Mouse (Mus musculus) hindbrain, embryonic 13.5 days (tissue): Measurements from ENCODE around the gene Olfr1112. TPM values are rescaled to one million over a fixed set of nuclear protein-coding genes. Genes with fewer than 3 reads are reported as not detected.
"Not testable (repeated sequence)": the region's sequence is repeated elsewhere in the genome, so short reads cannot be mapped to it uniquely, and the experiment has no call there.

Experiments used
- ATAC-seq: fragments of 200-750 bp; cut with Nextera tagmentation; 2 replicates; pipeline ENCODE4 v1.8.0; 2017; ENCODE audit warnings: moderate TSS enrichment; ENCODE audit not compliant: low FRiP score
- H3K27ac ChIP-seq: fragments of 300-500 bp; sonication (generic); 2 replicates; pipeline ENCODE4 v1.5.1; 2015; ENCODE audit warnings: inconsistent platforms, mild to moderate bottlenecking, moderate library complexity
- H3K27me3 ChIP-seq: fragments of 300-500 bp; sonication (generic); 2 replicates; pipeline ENCODE4 v1.6.1; 2015; ENCODE audit warnings: mild to moderate bottlenecking, inconsistent platforms
- H3K36me3 ChIP-seq: fragments of 300-500 bp; sonication (generic); 2 replicates; pipeline ENCODE4 v1.6.1; 2015; ENCODE audit warnings: mild to moderate bottlenecking, inconsistent platforms
- H3K4me1 ChIP-seq: fragments of 300-500 bp; sonication (generic); replicated peaks from 2 replicates; pipeline ENCODE4 v1.6.1; 2015; ENCODE audit warnings: inconsistent platforms
- H3K4me2 ChIP-seq: fragments of 300-500 bp; sonication (generic); 2 replicates; pipeline ENCODE4 v1.6.1; 2015; ENCODE audit warnings: inconsistent platforms, mild to moderate bottlenecking, moderate library complexity
- H3K4me3 ChIP-seq: fragments of 300-500 bp; sonication (generic); 2 replicates; pipeline ENCODE4 v1.5.1; 2015; ENCODE audit warnings: mild to moderate bottlenecking, inconsistent platforms
- H3K9ac ChIP-seq: fragments of 300-500 bp; sonication (generic); 2 replicates; pipeline ENCODE4 v1.6.1; 2015; ENCODE audit warnings: mild to moderate bottlenecking, inconsistent platforms
- H3K9me3 ChIP-seq: fragments of 300-500 bp; sonication (generic); 2 replicates; pipeline ENCODE4 v1.6.1; 2016; ENCODE audit warnings: inconsistent platforms
- WGBS: fragments of 180-500 bp; shearing (Covaris S2); methylation state at CpG from one replicate; pipeline ENCODE4 v1.1.7; 2015; 5-methylcytosine and 5-hydroxymethylcytosine counted together
- polyA plus RNA-seq: library from polyadenylated mRNA; unstranded; fragments of >200 nt; fragmentation: Nextera tagmentation; extraction: Ambion mirVana; gene quantifications from 2 replicates; pipeline ENCODE4 v1.2.1, GENCODE M21; 2015

The Olfr1112 gene
- not detected in 2 replicates for polyA plus RNA-seq

DNA sequence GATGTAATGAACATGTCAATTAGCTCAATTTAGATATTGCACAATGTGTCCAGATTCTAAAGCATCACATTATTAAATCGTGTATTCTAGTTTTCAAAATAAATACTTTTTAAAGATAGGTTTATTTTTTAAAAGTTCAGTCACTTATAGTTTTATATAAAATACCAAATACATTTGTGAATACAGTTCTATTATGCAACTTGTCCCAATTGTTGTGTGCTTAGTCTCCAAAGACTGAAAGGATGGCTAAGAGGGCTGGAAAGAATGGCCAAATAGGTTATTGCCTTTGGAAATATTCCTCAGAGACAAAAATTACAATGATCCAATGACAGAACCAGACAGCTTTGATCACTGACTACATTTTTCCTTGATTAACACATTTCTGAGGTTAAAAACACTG is at the start of gene Olfr1112:
TSS of gene Olfr1112 (plus strand) at position 301 of the 400 bp plus-strand sequence.
- Histone ChIP-seq H3K9ac (no peak within 1 kb of the TSS), H3K27ac (no peak within 1 kb of the TSS), H3K36me3 (no peaks in the 10 kb centered on the region), H3K4me3 (no peak within 1 kb of the TSS), H3K4me1 (no peaks in the 10 kb centered on the region), H3K9me3 (no peaks in the 10 kb centered on the region), H3K4me2 (no peak within 1 kb of the TSS), H3K27me3 (no peaks in the 10 kb centered on the region)
- no peak for ATAC-seq
- WGBS = 87% methylated on average over 1 of the region's 1 CpGs

GRCm38 (mm10) chr2:87140200-87140599 is 47.4 kb upstream of the Olfr1112 start, which contains the start of gene Olfr1110:
Gene Olfr1110 (minus strand): TSS chr2:87140300.
- 92% methylated on average over 1 of the region's 1 CpGs for WGBS
- H3K4me1 ChIP-seq = no peaks in the 10 kb centered on the region
- no peaks in the 10 kb centered on the region for H3K36me3 ChIP-seq
- no peaks in the 10 kb centered on the region for H3K27me3 ChIP-seq
- no peak within 1 kb of the TSS for H3K4me3 ChIP-seq
- H3K4me2 ChIP-seq = no peak within 1 kb of the TSS
- ATAC-seq = no peak
- no peak within 1 kb of the TSS for H3K27ac ChIP-seq
- H3K9me3 ChIP-seq = no peaks in the 10 kb centered on the region
- no peak within 1 kb of the TSS for H3K9ac ChIP-seq

GRCm38 (mm10) chr2:87152524-87152923 is 35.1 kb upstream of the Olfr1112 start, which contains the start of gene Olfr1111:
Gene Olfr1111 (minus strand): TSS chr2:87152624.
- Histone ChIP-seq H3K27ac (no peak within 1 kb of the TSS), H3K4me1 (no peaks in the 10 kb centered on the region), H3K4me2 (no peak within 1 kb of the TSS), H3K9ac (no peak within 1 kb of the TSS), H3K9me3 (no peaks in the 10 kb centered on the region), H3K27me3 (no peaks in the 10 kb centered on the region), H3K36me3 (no peaks in the 10 kb centered on the region), H3K4me3 (no peak within 1 kb of the TSS)
- ATAC-seq = no peak

DNA sequence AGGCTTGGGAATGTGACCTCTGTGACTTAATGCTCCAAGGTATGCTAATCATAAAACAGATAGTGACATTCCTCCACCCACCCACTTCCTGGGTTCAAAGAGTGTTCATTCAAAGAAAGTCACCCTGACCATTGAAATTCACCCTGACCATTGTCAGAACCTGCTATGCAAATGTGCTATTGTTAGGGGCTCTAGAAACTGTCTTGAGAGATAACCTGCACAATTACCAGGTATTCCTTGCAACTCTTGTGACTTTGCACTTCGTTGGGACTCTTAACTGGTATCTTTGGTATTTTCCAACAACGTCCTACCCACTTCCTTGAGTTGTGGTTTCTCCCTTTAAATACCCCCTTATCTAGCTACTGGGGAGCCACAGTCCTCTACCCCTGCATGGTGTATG is 19.9 kb upstream of the Olfr1112 start:
- H3K9me3 ChIP-seq = not testable (repeated sequence)
- 88% methylated on average over 2 of the region's 2 CpGs for WGBS

GRCm38 (mm10) chr2:87208670-87209069 is 21.1 kb downstream of the Olfr1112 start, which contains the start of gene Olfr1113:
Gene Olfr1113 (plus strand): TSS chr2:87208970.
- Histone ChIP-seq H3K27me3 (no peaks in the 10 kb centered on the region), H3K4me1 (no peaks in the 10 kb centered on the region), H3K9me3 (no peaks in the 10 kb centered on the region), H3K36me3 (no peaks in the 10 kb centered on the region), H3K4me2 (no peak within 1 kb of the TSS), H3K27ac (no peak within 1 kb of the TSS), H3K4me3 (no peak within 1 kb of the TSS), H3K9ac (no peak within 1 kb of the TSS)
- ATAC-seq = no peak
- WGBS = 89% methylated on average over 2 of the region's 2 CpGs

More for the DNA sequence above, 19.9 kb upstream of the Olfr1112 start:
- ATAC-seq, H3K36me3 ChIP-seq, H3K4me3 ChIP-seq, H3K27ac ChIP-seq, H3K4me2 ChIP-seq, H3K27me3 ChIP-seq, H3K9ac ChIP-seq, H3K4me1 ChIP-seq: not testable (repeated sequence)

Other genes with a start within 250 kb of the Olfr1112 start
- gene Olfr1099, start 227.1 kb upstream of the Olfr1112 start, polyA plus RNA-seq = not detected in 2 replicates
- not detected in 2 replicates for gene Olfr1100, start 207.8 kb upstream of the Olfr1112 start, polyA plus RNA-seq
- not detected in 2 replicates for gene Olfr1101, start 196.6 kb upstream of the Olfr1112 start, polyA plus RNA-seq
- gene Olfr1102, start 189.4 kb upstream of the Olfr1112 start, polyA plus RNA-seq = not detected in 2 replicates
- gene Olfr1104, start 160.7 kb upstream of the Olfr1112 start, polyA plus RNA-seq = not detected in 2 replicates
- not detected in 2 replicates for gene Olfr1105, start 151.3 kb upstream of the Olfr1112 start, polyA plus RNA-seq
- not detected in 2 replicates for gene Olfr1106, start 135.5 kb upstream of the Olfr1112 start, polyA plus RNA-seq
- not detected in 2 replicates for gene Olfr1107, start 112.0 kb upstream of the Olfr1112 start, polyA plus RNA-seq
- gene Olfr1109, start 91.8 kb upstream of the Olfr1112 start, polyA plus RNA-seq = not detected in 2 replicates
- not detected in 2 replicates for gene Olfr259, start 73.2 kb upstream of the Olfr1112 start, polyA plus RNA-seq
- not detected in 2 replicates for gene Olfr1110, start 47.5 kb upstream of the Olfr1112 start, polyA plus RNA-seq
- not detected in 2 replicates for gene Olfr1111, start 35.2 kb upstream of the Olfr1112 start, polyA plus RNA-seq
- not detected in 2 replicates for gene Olfr1113, start 21.2 kb downstream of the Olfr1112 start, polyA plus RNA-seq
- not detected in 2 replicates for gene Olfr1115, start 60.2 kb downstream of the Olfr1112 start, polyA plus RNA-seq
- not detected in 2 replicates for gene Olfr1116, start 79.7 kb downstream of the Olfr1112 start, polyA plus RNA-seq
- gene Olfr1118, start 119.8 kb downstream of the Olfr1112 start, polyA plus RNA-seq = not detected in 2 replicates
- gene Olfr1120, start 167.0 kb downstream of the Olfr1112 start, polyA plus RNA-seq = not detected in 2 replicates
- not detected in 2 replicates for gene Olfr1121, start 182.1 kb downstream of the Olfr1112 start, polyA plus RNA-seq
- not detected in 2 replicates for gene Olfr1122, start 198.1 kb downstream of the Olfr1112 start, polyA plus RNA-seq
- gene Olfr1123, start 228.8 kb downstream of the Olfr1112 start, polyA plus RNA-seq = not detected in 2 replicates
- gene Olfr1124, start 242.5 kb downstream of the Olfr1112 start, polyA plus RNA-seq = 0.08 TPM in 1 of 2 replicates, not detected in the other